Mouse (Mus musculus) heart, adult 2 months (tissue): ENCODE measurements around the gene Mapk1. TPM values are rescaled to one million over a fixed set of nuclear protein-coding genes. Genes with fewer than 3 reads are reported as not detected.

Experiments
- DNase-seq, 2 experiments: peaks; one replicate each; pipeline ENCODE4 v3.0.0; 2021
- H3K27ac ChIP-seq: fragments of 200-600 bp; 2 replicates; pipeline ENCODE4 v1.8.1; 2022
- H3K27me3 ChIP-seq: fragments of 200-500 bp; 2 replicates; pipeline ENCODE4 v1.6.1; 2012; ENCODE audit warnings: mild to moderate bottlenecking, low read length, inconsistent platforms, mixed read lengths; ENCODE audit not compliant: control insufficient read depth, insufficient read depth
- H3K36me3 ChIP-seq: fragments of 200-500 bp; 2 replicates; pipeline ENCODE4 v1.6.1; 2012; ENCODE audit warnings: low read length, inconsistent platforms; ENCODE audit not compliant: control insufficient read depth, insufficient read depth
- H3K4me1 ChIP-seq: fragments of 200-500 bp; 2 replicates; pipeline ENCODE4 v1.6.1; 2011; ENCODE audit warnings: low read length; ENCODE audit not compliant: control insufficient read depth, insufficient read depth
- H3K4me3 ChIP-seq: fragments of 200-600 bp; 2 replicates; pipeline ENCODE4 v1.8.1; 2022
- H3K79me2 ChIP-seq: fragments of 200-500 bp; replicated peaks from 2 replicates; pipeline ENCODE4 v1.6.1; 2012; ENCODE audit warnings: mild to moderate bottlenecking, inconsistent platforms, low read length, moderate library complexity, mixed read lengths; ENCODE audit not compliant: control insufficient read depth, insufficient read depth
- H3K9ac ChIP-seq: fragments of 200-500 bp; 2 replicates; pipeline ENCODE4 v1.6.1; 2012; ENCODE audit warnings: low read depth, mild to moderate bottlenecking, control low read depth, inconsistent platforms, low read length, mixed read lengths
- CTCF ChIP-seq: fragments of 200-600 bp; IDR thresholded peaks from 2 replicates; pipeline ENCODE4 v1.8.1; 2022; ENCODE audit warnings: antibody characterized with exemption, mild to moderate bottlenecking, moderate library complexity
- EP300 ChIP-seq: fragments of 200-500 bp; IDR thresholded peaks from 2 replicates; pipeline ENCODE4 v1.6.1; 2011; ENCODE audit warnings: low read depth, low read length, control low read depth; ENCODE audit not compliant: insufficient read depth
- POLR2A ChIP-seq: fragments of 200-500 bp; IDR thresholded peaks from 2 replicates; pipeline ENCODE4 v1.6.1; 2011; ENCODE audit warnings: mild to moderate bottlenecking, low read depth, low read length, control low read depth; ENCODE audit not compliant: insufficient read depth
- WGBS: fragments of 180-500 bp; shearing (Covaris S2); methylation state at CpG from one replicate; pipeline ENCODE4 v1.1.7; 2018; 5-methylcytosine and 5-hydroxymethylcytosine counted together
- intact Hi-C: fragments of 180-260 bp; cut with DNase I; formaldehyde crosslinking; loops from one replicate; pipeline ENCODE4 v1.15.1; 2025
- polyA plus RNA-seq: library from polyadenylated mRNA; depleted of rRNA; stranded (reverse); fragments of >200 nt; gene quantifications from 2 replicates; pipeline ENCODE4 v1.2.3, GENCODE M21; 2012
- total RNA-seq, 2 experiments: library from RNA; stranded (reverse); gene quantifications; 2 replicates each; pipeline ENCODE4 v1.2.3; 2021

Mapk1 gene
- total and polyA plus RNA-seq, 3 experiments: 56.2 to 115 (median 103) TPM

GRCm38 (mm10) chr16:17067552-17067951 lies 84.4 kb downstream of the Mapk1 start:
- no peak for DNase-seq
- no peaks in the 10 kb centered on the region for H3K27me3 ChIP-seq
- H3K4me3 ChIP-seq: no peak overlapping the region
- H3K4me1 ChIP-seq: peaks cover 1% of the 10 kb centered on the region; the same call in 1 of the 2 replicates
- no peak overlapping the region for H3K27ac ChIP-seq
- H3K9ac ChIP-seq: no peak overlapping the region
- intact Hi-C loops: no loop called here
- no peaks in the 10 kb centered on the region for H3K36me3 ChIP-seq
- no peaks in the 10 kb centered on the region for H3K79me2 ChIP-seq
- no peak for TF ChIP-seq EP300
- no peak for TF ChIP-seq POLR2A
- TF ChIP-seq CTCF: no peak
- WGBS: 75% methylated on average over 2 of the region's 2 CpGs

GRCm38 (mm10) chr16:17069511-17070443 lies 86.6 kb downstream of the Mapk1 start, which contains the start of gene Ypel1:
Gene Ypel1, plus strand, starts transcription at chr16:17069696.
- intact Hi-C loops: loop anchor here (5.0 kb wide), 1 partner anchor 87 kb away; the partner anchor contains the start of gene Mapk1
- no peaks in the 10 kb centered on the region for H3K79me2 ChIP-seq
- TF ChIP-seq EP300 (no peak), CTCF (peak; percentile 31), POLR2A (no peak)
- no peaks in the 10 kb centered on the region for H3K36me3 ChIP-seq
- H3K4me3 ChIP-seq: peak within 1 kb of the TSS; percentile 80
- H3K9ac ChIP-seq: peak within 1 kb of the TSS; percentile 74
- peak within 1 kb of the TSS; percentile 55; the same call in 1 of the 2 replicates for H3K27ac ChIP-seq
- peaks cover 1% of the 10 kb centered on the region; the same call in 1 of the 2 replicates for H3K4me1 ChIP-seq
- DNase-seq: peak; percentile 91 to 93
- no peaks in the 10 kb centered on the region for H3K27me3 ChIP-seq
- under 1% methylated on average over 76 of the region's 76 CpGs for WGBS

- peak overlapping the region; percentile 80; the same call in 1 of the 2 replicates for H3K4me3 ChIP-seq
- H3K36me3 ChIP-seq: no peaks in the 10 kb centered on the region
- WGBS: 48% methylated on average over 6 of the region's 6 CpGs
- intact Hi-C loops: loop anchor here (5.0 kb wide), 1 partner anchor 88 kb away; the partner anchor contains the start of gene Mapk1
- H3K27me3 ChIP-seq: no peaks in the 10 kb centered on the region
- TF ChIP-seq POLR2A: no peak
- TF ChIP-seq EP300: no peak
- no peak for TF ChIP-seq CTCF
- H3K9ac ChIP-seq: no peak overlapping the region
- no peak for DNase-seq
- peaks cover 1% of the 10 kb centered on the region; the same call in 1 of the 2 replicates for H3K4me1 ChIP-seq
- H3K27ac ChIP-seq: no peak overlapping the region
- H3K79me2 ChIP-seq: no peaks in the 10 kb centered on the region
Measured at GRCm38 (mm10) chr16:17070716-17071115, 87.5 kb downstream of the Mapk1 start.

- Histone ChIP-seq H3K36me3 (no peaks in the 10 kb centered on the region), H3K4me3 (no peak overlapping the region), H3K27me3 (no peaks in the 10 kb centered on the region), H3K4me1 (peaks cover 1% of the 10 kb centered on the region; the same call in 1 of the 2 replicates), H3K9ac (no peak overlapping the region), H3K79me2 (no peaks in the 10 kb centered on the region), H3K27ac (no peak overlapping the region)
- no peak for TF ChIP-seq POLR2A
- TF ChIP-seq CTCF: no peak
- TF ChIP-seq EP300: no peak
- 89% methylated on average over 7 of the region's 7 CpGs for WGBS
- no peak for DNase-seq
- intact Hi-C loops: loop anchor here (5.0 kb wide), 1 partner anchor 91 kb away; the partner anchor contains the start of gene Mapk1
Measured at GRCm38 (mm10) chr16:17073000-17073399, 89.8 kb downstream of the Mapk1 start.

GRCm38 (mm10) chr16:17076301-17076700 lies 93.1 kb downstream of the Mapk1 start:
- H3K9ac ChIP-seq: no peak overlapping the region
- 94% methylated on average over 2 of the region's 2 CpGs for WGBS
- TF ChIP-seq CTCF: no peak
- no peak for TF ChIP-seq EP300
- TF ChIP-seq POLR2A: no peak
- H3K27me3 ChIP-seq: no peaks in the 10 kb centered on the region
- intact Hi-C loops: no loop called here
- H3K79me2 ChIP-seq: no peaks in the 10 kb centered on the region
- H3K4me1 ChIP-seq: no peaks in the 10 kb centered on the region
- no peaks in the 10 kb centered on the region for H3K36me3 ChIP-seq
- no peak overlapping the region for H3K27ac ChIP-seq
- no peak overlapping the region for H3K4me3 ChIP-seq
- DNase-seq: no peak

- TF ChIP-seq EP300 (no peak), POLR2A (no peak), CTCF (no peak)
- no peak for DNase-seq
- Histone ChIP-seq H3K4me1 (no peaks in the 10 kb centered on the region), H3K36me3 (no peaks in the 10 kb centered on the region), H3K27me3 (no peaks in the 10 kb centered on the region), H3K27ac (no peak overlapping the region), H3K79me2 (no peaks in the 10 kb centered on the region), H3K9ac (no peak overlapping the region), H3K4me3 (no peak overlapping the region)
- intact Hi-C loops: no loop called here
Measured at GRCm38 (mm10) chr16:17076869-17077268, 93.7 kb downstream of the Mapk1 start.
